Mouse (Mus musculus): ENCODE measurements around the gene Ehbp1. TPM values are rescaled to one million over a fixed set of nuclear protein-coding genes. Genes with fewer than 3 reads are reported as not detected.

The Ehbp1 gene
- polyA plus RNA-seq, 1 experiment from 2014 or later, result 10.4 TPM

DNA sequence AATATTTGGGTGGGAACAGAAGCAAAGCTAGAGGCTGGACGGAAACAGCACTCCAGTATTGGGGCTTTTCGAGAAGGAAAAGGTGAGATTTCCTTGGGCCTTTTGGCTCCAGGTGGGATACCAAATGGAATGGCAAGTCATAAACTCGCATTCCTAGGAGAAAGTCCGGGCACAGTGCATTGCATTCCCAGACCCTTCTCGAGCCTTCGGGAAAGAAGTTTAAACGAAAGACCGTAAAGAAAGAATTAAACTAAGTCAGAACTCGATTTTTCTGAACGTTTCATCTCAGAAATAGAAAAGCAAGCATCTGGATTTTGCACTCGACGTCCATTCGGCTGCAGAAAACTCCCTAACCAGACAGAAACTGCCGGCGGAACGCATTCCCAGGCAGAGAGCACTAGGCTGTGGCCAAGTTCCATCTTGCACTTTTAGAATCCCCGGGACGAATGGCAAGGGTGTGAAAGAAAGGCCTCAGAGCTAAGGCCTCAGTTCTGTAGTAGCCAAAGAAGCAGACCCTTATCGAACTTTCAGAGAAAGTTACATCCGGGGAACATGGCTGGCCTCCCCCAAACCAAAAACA lies 344.4 kb downstream of the Ehbp1 start:
- WGBS, result 3% methylated on average over 20 of the region's 20 CpGs
- no peak overlapping the region for H3K9ac ChIP-seq (ENCODE audit: low read length)
- no peak for ATAC-seq (ENCODE audit: low read depth)
- no peak overlapping the region for H3K27ac ChIP-seq (ENCODE audit: low read length)
- H3K4me1 ChIP-seq (replicated peaks; ENCODE audit: control insufficient read depth, insufficient read depth, low read length), result peaks cover 33% of the 10 kb centered on the region
- no peak overlapping the region for H3K4me3 ChIP-seq (ENCODE audit: low read length)
- H3K4me2 ChIP-seq (ENCODE audit: low read depth, low read length), result no peak overlapping the region
- H3K36me3 ChIP-seq (ENCODE audit: control insufficient read depth, insufficient read depth, low read length), result no peaks in the 10 kb centered on the region
- H3K27me3 ChIP-seq (ENCODE audit: control insufficient read depth, insufficient read depth, low read depth, low read length), result peaks cover 90% of the 10 kb centered on the region
- H3K9me3 ChIP-seq (ENCODE audit: control insufficient read depth, low read length), result no peaks in the 10 kb centered on the region

DNA sequence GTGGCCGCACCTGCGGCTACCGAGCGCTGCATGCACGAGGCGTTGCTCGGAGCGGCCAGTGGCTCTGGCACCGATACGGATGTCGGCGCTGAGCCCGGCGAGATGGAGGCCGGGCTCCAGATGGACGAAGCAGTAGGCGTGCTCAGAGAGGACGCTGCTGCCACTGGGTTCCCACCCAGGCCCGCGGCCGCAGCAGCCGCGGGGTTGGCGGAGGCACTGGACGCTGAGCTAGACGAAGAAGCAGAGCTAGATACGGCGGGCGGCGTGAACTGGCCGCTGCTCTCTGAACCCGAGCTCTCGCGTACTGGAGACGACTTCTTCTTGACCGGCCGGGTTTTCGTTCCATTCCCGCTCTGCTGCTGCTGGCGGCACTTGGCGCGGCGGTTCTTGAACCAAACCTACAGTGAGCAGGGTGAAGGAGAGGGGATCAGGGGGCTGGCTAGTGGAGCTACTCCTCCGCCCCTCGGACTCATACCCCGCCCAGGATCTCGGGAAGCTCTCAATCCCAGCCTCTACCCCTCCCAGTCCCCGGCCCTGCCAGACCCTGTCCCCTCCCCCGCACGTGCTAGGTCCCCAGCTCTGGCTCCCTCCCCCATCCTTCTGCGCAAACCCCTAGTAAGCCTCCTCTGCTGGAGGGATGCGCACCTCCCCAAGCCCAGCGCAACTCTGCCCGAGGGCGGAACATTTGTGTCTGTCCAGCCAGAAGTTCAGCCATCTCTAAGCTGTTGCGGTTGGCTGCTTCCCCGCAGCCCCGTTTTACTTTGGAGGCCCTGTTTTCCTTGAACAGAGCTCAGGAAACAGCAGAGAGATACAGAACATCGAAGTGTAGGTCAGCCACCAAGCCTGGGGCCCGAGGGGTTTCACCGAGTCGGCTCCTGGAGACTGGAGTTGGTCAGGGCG lies 345.2 kb downstream of the Ehbp1 start:
- H3K27ac ChIP-seq (ENCODE audit: low read length), result no peak overlapping the region
- H3K9me3 ChIP-seq (ENCODE audit: control insufficient read depth, low read length), result no peaks in the 10 kb centered on the region
- WGBS, result 2% methylated on average over 61 of the region's 63 CpGs
- peaks cover 86% of the 10 kb centered on the region for H3K27me3 ChIP-seq (ENCODE audit: control insufficient read depth, insufficient read depth, low read depth, low read length)
- H3K36me3 ChIP-seq (ENCODE audit: control insufficient read depth, insufficient read depth, low read length), result no peaks in the 10 kb centered on the region
- H3K4me1 ChIP-seq (replicated peaks; ENCODE audit: control insufficient read depth, insufficient read depth, low read length), result peaks cover 26% of the 10 kb centered on the region
- H3K9ac ChIP-seq (ENCODE audit: low read length), result no peak overlapping the region
- peak overlapping the region; percentile 55 for H3K4me2 ChIP-seq (ENCODE audit: low read depth, low read length)
- peak; percentile 18; the same call in 1 of the 2 replicates for ATAC-seq (ENCODE audit: low read depth)
- peak overlapping the region; percentile 37 for H3K4me3 ChIP-seq (ENCODE audit: low read length)

DNA sequence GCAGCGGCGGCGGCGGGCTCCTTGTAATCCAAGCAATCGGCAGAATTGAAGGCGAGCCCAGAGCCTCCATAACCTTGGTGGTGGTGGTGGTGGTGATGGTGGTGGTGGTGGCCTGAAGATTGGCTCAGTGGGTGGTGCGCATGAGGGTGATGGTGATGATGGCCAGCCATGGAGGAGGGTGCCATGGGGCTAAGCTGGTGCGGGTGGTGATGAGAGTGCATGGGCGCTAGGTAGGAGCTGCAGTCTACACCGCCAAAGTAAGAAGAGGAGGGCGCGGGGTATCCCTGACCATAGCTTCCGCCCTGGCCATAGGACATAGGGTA lies 345.8 kb downstream of the Ehbp1 start:
- Histone ChIP-seq H3K36me3 (ENCODE audit: control insufficient read depth, insufficient read depth, low read length) (no peaks in the 10 kb centered on the region), H3K27me3 (ENCODE audit: control insufficient read depth, insufficient read depth, low read depth, low read length) (peaks cover 83% of the 10 kb centered on the region), H3K9me3 (ENCODE audit: control insufficient read depth, low read length) (no peaks in the 10 kb centered on the region), H3K9ac (ENCODE audit: low read length) (no peak overlapping the region), H3K4me3 (ENCODE audit: low read length) (peak overlapping the region; percentile 37), H3K4me2 (ENCODE audit: low read depth, low read length) (peak overlapping the region; percentile 55), H3K4me1 (replicated peaks; ENCODE audit: control insufficient read depth, insufficient read depth, low read length) (peaks cover 20% of the 10 kb centered on the region), H3K27ac (ENCODE audit: low read length) (no peak overlapping the region)
- WGBS, result 4% methylated on average over 13 of the region's 13 CpGs
- no peak for ATAC-seq (ENCODE audit: low read depth)

DNA sequence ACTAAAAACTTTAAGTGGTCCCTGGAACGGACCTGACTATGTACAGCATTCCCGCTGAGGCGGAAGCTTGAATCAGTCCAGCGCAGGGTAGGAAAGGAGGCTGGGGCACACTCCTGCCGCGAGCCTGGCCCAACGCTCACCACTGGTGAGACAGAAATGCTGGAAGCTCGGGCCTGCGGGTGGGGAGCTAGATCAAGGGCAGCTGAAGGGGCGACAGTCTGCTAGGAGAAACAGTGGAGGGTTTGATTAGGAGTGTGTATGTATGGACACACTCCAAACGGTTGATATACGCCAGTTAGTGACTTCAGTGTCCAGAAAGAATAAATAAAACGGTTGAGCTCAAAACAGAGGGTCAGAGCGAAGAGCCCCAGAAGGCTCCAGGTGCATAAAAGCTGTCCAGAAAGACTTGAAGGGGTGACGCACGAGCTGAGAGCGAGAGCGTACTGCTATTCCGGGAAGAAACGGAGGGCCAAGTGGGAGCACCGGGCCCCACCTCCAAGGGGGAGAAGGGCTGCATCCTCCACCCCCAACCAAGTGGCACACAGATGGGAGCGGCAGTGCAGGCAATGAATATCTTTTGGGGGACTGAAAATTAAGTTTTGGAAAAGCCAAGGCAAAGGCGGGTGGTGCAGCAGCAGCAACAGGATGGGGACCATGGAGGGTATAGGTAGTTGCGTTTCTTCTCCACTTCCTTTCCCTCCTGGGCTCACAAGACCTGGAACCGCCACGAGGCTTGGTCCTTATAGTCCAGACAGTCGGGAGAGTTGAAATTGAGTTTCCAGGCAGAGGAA lies 346.4 kb downstream of the Ehbp1 start:
- ATAC-seq (ENCODE audit: low read depth), result no peak
- 3% methylated on average over 27 of the region's 27 CpGs for WGBS

DNA sequence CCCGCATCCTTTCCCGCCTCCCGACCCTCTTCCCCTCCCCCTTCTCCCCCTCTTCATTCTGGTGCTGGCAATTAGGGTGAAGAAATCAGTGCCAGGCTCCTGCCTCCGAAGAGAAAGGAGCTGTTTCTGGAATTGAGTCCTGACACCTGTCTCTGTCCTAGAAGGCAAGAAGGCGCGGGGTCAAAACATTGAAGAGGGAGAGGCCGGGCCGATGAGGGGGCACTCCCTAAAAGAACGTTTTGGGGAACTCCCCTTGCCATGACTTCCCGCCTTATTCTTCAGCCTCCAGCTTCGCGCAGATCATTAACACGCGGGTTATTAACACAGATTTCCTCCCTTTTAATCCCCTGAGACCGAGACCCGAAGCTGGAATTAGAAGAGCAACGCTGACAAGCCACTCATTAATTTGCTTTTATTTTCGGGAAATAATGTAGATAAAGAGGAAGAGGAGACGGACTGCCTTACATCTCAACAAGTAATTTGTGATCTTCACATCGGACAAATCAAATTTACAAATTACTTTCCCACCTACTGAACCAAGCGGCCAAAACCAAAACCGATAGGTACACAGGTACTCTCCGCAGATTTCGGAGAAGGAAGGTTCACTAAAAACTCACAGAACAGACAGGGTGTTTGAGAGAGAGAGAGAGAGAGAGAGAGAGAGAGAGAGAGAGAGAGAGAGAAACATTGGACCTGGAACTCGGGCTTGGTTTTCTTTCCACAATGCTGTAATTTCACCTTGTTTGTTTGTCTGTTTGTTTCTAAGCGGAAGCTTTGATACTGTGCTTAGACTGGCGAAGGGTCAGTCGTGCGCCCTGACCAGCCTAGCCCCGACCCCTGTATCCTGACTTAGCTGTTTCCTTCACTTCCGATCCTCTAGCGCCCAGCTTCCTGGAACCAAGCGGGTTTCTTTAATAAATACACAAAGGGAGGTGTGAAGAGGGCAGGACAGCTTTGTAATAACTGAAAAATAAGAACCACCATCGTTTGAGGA lies 347.4 kb downstream of the Ehbp1 start:
- no peaks in the 10 kb centered on the region for H3K9me3 ChIP-seq (ENCODE audit: control insufficient read depth, low read length)
- H3K27me3 ChIP-seq (ENCODE audit: control insufficient read depth, insufficient read depth, low read depth, low read length), result peaks cover 77% of the 10 kb centered on the region
- 3% methylated on average over 34 of the region's 34 CpGs for WGBS
- H3K4me1 ChIP-seq (replicated peaks; ENCODE audit: control insufficient read depth, insufficient read depth, low read length), result peaks cover 13% of the 10 kb centered on the region
- H3K27ac ChIP-seq (ENCODE audit: low read length), result no peak overlapping the region
- no peaks in the 10 kb centered on the region for H3K36me3 ChIP-seq (ENCODE audit: control insufficient read depth, insufficient read depth, low read length)
- H3K4me2 ChIP-seq (ENCODE audit: low read depth, low read length), result no peak overlapping the region
- no peak overlapping the region for H3K9ac ChIP-seq (ENCODE audit: low read length)
- ATAC-seq (ENCODE audit: low read depth), result no peak
- H3K4me3 ChIP-seq (ENCODE audit: low read length), result no peak overlapping the region

More for the DNA sequence above, 346.4 kb downstream of the Ehbp1 start:
- Histone ChIP-seq H3K27ac (ENCODE audit: low read length) (no peak overlapping the region), H3K4me2 (ENCODE audit: low read depth, low read length) (no peak overlapping the region), H3K4me3 (ENCODE audit: low read length) (no peak overlapping the region), H3K9me3 (ENCODE audit: control insufficient read depth, low read length) (no peaks in the 10 kb centered on the region), H3K9ac (ENCODE audit: low read length) (no peak overlapping the region), H3K36me3 (ENCODE audit: control insufficient read depth, insufficient read depth, low read length) (no peaks in the 10 kb centered on the region), H3K27me3 (ENCODE audit: control insufficient read depth, insufficient read depth, low read depth, low read length) (peaks cover 82% of the 10 kb centered on the region), H3K4me1 (replicated peaks; ENCODE audit: control insufficient read depth, insufficient read depth, low read length) (peaks cover 15% of the 10 kb centered on the region)

DNA sequence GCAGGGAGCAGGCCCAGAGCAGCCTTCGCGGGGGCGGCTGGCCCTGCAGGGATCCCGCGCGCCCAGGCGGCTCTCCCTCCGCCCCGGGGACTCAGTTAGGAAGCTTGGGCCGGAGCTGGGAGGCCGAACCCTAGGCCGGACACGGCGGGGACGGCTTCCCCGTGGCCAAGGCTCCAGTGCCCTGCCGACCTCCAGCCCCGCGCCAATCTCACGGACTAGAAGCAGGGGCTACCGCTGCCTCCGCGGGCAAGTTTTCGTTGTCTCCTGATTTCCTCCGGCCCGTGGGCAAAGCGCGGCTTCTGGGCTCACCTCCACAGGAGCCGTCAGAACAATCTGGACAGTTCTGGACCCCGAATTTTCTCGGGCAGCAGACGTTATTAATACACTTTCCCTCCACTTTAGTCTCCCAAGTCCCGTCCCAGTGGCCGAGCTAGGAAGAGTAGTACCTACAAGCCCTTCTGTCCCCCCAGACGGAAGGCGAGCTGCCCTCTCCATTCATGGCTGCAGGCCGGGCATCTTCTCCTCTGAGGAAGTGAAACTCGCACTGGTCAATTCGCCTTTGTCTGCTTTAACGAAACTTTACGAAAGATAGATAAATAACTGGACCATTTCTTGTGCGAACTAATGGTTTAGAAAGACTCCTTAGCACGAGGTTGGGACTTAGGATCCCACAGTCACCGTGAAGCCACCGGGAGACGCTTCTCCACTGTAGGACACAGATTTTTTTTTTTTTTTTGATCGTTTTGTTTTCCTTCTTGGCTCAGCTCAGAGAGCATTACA lies 348.3 kb downstream of the Ehbp1 start:
- Histone ChIP-seq H3K4me3 (ENCODE audit: low read length) (peak overlapping the region; percentile 21; the same call in 1 of the 2 replicates), H3K4me2 (ENCODE audit: low read depth, low read length) (no peak overlapping the region; the same call in 1 of the 2 replicates), H3K9me3 (ENCODE audit: control insufficient read depth, low read length) (no peaks in the 10 kb centered on the region), H3K27me3 (ENCODE audit: control insufficient read depth, insufficient read depth, low read depth, low read length) (peaks cover 75% of the 10 kb centered on the region), H3K9ac (ENCODE audit: low read length) (no peak overlapping the region), H3K36me3 (ENCODE audit: control insufficient read depth, insufficient read depth, low read length) (no peaks in the 10 kb centered on the region), H3K27ac (ENCODE audit: low read length) (no peak overlapping the region), H3K4me1 (replicated peaks; ENCODE audit: control insufficient read depth, insufficient read depth, low read length) (peaks cover 13% of the 10 kb centered on the region)
- WGBS, result 1% methylated on average over 39 of the region's 47 CpGs
- ATAC-seq (ENCODE audit: low read depth), result no peak

DNA sequence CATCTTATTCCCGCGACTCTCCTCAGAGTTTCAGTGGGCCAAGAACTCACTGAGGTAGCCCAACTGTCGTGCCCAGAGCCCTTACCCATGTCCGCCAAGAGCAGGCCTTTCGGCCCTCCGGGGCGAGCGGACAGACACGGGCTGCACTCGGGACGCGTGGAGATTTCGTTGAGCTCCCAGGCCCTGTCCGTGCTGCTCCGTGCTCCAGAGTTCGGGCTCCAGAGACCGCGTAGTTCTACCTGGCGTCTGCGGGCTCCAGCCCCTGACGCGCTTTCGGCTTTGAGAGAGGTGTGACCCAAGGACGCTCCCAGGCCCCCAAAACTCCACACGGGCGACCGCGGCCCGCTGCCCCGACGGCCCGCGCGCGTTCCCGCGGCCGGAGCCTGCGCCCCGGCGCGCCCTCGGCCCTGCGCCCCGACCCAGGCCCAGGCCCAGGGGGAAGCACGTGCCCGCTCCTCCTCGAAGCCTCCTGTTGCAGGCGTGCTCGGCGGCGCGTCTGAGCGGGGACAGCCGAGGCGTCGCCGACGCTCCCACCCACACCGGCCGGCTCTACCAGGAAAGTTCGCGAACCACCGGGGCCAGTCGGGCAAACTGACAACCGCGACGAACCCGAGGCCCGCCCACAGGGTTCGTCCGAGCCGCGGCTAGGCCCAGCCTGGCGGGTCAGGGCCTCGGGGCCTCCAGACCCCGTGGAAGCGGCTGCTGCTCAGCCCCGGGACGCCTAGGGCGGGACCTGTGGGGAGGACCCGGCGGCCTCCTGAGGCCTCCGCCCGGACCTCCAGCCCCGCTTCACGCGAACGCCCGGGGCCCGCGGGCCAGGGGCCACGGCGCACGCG lies 349.1 kb downstream of the Ehbp1 start:
- peaks cover 72% of the 10 kb centered on the region for H3K27me3 ChIP-seq (ENCODE audit: control insufficient read depth, insufficient read depth, low read depth, low read length)
- H3K4me3 ChIP-seq (ENCODE audit: low read length), result peak overlapping the region; percentile 21
- ATAC-seq (ENCODE audit: low read depth), result no peak
- H3K4me2 ChIP-seq (ENCODE audit: low read depth, low read length), result no peak overlapping the region; the same call in 1 of the 2 replicates
- no peaks in the 10 kb centered on the region for H3K9me3 ChIP-seq (ENCODE audit: control insufficient read depth, low read length)
- no peak overlapping the region for H3K9ac ChIP-seq (ENCODE audit: low read length)
- H3K4me1 ChIP-seq (replicated peaks; ENCODE audit: control insufficient read depth, insufficient read depth, low read length), result peaks cover 13% of the 10 kb centered on the region
- no peak overlapping the region for H3K27ac ChIP-seq (ENCODE audit: low read length)
- WGBS, result 3% methylated on average over 83 of the region's 96 CpGs
- H3K36me3 ChIP-seq (ENCODE audit: control insufficient read depth, insufficient read depth, low read length), result no peaks in the 10 kb centered on the region
